Mouse (Mus musculus): ENCODE measurements at regions not wholly inside any gene's neighbourhood (a gene's known extent, or its start where the extent isn't known, plus 50 kb on each side); places are given as distances from the start of the nearest gene placed in this dataset.

- no peak for DNase-seq (ENCODE audit: low spot score in 2 of 2)
These were observed 247.8 kb upstream of the Sp4 start for GRCm38 (mm10) chr12:118549071-118549470.

- no peak for DNase-seq (ENCODE audit: low spot score in 2 of 2)
These were observed 239.1 kb upstream of the Sp4 start for GRCm38 (mm10) chr12:118540336-118540735.

GRCm38 (mm10) chr12:118530514-118530913 lies 229.3 kb upstream of the Sp4 start:
- DNase-seq (ENCODE audit: low spot score in 2 of 2), result no peak

- DNase-seq (ENCODE audit: low spot score in 2 of 2), result no peak
These were observed 228.5 kb upstream of the Sp4 start for GRCm38 (mm10) chr12:118529428-118530361.

- no peak for DNase-seq (ENCODE audit: low spot score in 2 of 2)
These were observed 220.5 kb upstream of the Sp4 start for GRCm38 (mm10) chr12:118521770-118522169.

- DNase-seq (ENCODE audit: low spot score in 2 of 2), result no peak
These were observed 220.1 kb upstream of the Sp4 start for GRCm38 (mm10) chr12:118521329-118521728.

- DNase-seq (ENCODE audit: low spot score in 2 of 2), result no peak
These were observed 218.6 kb upstream of the Sp4 start for GRCm38 (mm10) chr12:118519801-118520327.

DNA sequence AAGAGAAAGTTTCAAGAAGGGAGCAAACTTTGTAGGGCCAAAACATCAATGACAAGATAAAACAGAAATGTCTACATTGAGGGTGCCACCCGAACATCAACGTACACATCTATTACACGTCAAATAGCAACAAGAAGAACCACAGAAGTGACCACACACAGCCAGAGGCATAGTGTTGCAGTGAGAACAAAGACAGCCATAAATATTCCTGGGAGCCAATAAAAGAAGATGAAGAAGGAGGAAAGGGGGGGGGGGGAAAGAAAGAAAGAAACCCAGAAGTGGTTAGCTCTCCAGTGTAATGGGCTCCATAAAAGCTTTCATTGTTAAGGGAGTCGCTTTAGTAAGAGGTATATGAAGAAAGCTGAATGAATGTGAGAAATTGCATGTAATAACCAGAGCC lies 209.7 kb upstream of the Sp4 start:
- DNase-seq (ENCODE audit: low spot score in 2 of 2), result no peak

GRCm38 (mm10) chr12:118508972-118509917 lies 208.0 kb upstream of the Sp4 start:
- DNase-seq (ENCODE audit: low spot score in 2 of 2), result no peak

GRCm38 (mm10) chr12:118500392-118500791 lies 199.2 kb upstream of the Sp4 start:
- no peak for DNase-seq (ENCODE audit: low spot score in 2 of 2)

- no peak for DNase-seq (ENCODE audit: low spot score in 2 of 2)
These were observed 186.8 kb upstream of the Sp4 start for GRCm38 (mm10) chr12:118488038-118488437.

- no peak for DNase-seq (ENCODE audit: low spot score in 2 of 2)
These were observed 185.2 kb upstream of the Sp4 start for GRCm38 (mm10) chr12:118486434-118486833.

- no peak for DNase-seq (ENCODE audit: low spot score in 2 of 2)
These were observed 180.1 kb upstream of the Sp4 start for GRCm38 (mm10) chr12:118481347-118481746.

DNA sequence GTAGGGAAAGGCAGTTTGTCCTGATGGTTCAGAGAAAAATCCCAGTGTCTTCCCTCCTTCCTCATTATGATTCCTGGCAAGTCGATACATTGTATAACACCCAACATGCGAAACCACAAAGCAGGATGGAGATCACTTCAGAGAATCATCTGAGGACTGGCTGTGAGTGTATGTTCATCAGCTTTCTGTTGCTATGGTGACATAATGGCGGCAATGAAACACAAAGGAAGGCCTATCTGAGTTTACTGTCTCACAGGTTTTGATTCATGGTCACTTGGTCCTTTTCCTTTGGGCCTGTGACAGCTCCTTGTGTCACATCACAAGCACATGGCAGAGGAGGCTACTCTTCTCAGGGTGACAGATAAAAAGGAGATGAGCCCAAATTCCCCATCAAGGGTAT lies 173.5 kb upstream of the Sp4 start:
- DNase-seq (ENCODE audit: low spot score in 2 of 2), result no peak

GRCm38 (mm10) chr12:118466837-118467236 lies 165.6 kb upstream of the Sp4 start:
- DNase-seq (ENCODE audit: low spot score in 2 of 2), result no peak

GRCm38 (mm10) chr12:118457493-118458408 lies 156.5 kb upstream of the Sp4 start:
- DNase-seq (ENCODE audit: low spot score in 2 of 2), result peak; percentile 12 to 35

DNA sequence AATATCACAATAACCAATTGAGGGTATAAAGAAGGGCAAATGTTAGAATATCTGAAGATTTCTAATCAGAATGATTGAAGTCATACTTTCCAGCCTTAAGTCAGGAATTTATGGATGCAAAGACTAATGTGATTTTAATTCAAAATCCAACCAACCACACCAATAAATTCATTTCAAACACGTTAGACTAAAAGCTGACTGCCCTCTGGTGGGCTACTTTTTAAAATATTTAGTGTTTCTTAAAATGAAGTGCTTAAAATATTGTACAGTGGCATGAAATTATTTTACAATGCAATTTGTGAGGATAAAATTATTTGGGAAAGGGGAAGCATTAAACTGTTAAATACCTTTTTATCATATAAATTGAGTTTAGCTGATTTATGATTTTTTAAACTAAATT lies 154.4 kb upstream of the Sp4 start:
- DNase-seq (ENCODE audit: low spot score in 2 of 2), result no peak

DNA sequence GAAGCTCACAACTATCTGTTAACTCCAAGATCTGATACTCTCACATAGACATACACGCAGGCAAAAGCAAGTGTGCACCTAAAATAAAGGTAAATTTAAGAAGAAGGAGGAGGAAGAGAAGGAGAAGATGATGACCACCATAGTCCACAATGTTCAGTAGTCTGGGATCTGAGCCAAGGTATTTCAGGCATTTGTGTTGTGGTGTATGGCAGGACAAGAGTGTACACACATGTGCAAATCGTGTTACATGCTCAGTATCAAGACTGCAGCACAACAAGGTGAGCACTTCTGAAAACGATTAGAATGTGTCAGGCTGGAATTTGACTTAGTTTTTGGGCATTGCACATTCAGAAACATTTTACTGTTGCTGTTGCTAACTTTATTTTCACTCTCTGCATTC lies 138.4 kb upstream of the Sp4 start:
- no peak for DNase-seq (ENCODE audit: low spot score in 2 of 2)

- no peak for DNase-seq (ENCODE audit: low spot score in 2 of 2)
These were observed 137.6 kb upstream of the Sp4 start for GRCm38 (mm10) chr12:118438882-118439281.

GRCm38 (mm10) chr12:118432703-118433102 lies 131.5 kb upstream of the Sp4 start:
- no peak for DNase-seq (ENCODE audit: low spot score in 2 of 2)

DNA sequence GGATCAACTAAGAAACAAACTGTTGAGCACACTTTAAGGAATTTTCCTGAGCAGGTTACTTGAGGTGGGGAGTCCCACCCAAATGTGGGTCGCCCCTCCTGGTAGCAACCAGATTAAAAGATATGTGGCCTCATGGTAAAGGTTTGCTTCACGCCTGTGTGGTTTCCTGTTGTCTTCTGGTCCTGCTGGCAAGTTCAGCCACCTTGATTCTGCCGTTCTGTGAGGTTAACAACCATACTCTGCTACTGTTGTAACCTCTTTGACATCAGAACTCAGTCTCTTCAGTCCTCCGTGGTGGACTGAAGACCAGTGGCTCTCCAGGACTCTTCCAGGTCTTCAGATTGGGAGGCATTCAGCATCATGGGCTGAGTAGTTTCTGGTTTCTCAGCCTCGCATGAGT lies 127.1 kb upstream of the Sp4 start:
- no peak for DNase-seq (ENCODE audit: low spot score in 2 of 2)
